9 mouse cellular contexts compared by ENCODE assay signal in genomic region chr3:109010489-109011260, GRCm38 (mm10). TPM values are rescaled to one million over a fixed set of nuclear protein-coding genes. Genes with fewer than 3 reads are reported as not detected.
A peak's percentile ranks its signal among the peaks of the same experiment; 100 is the strongest.
DNase-seq lines count a peak whose midpoint lies in the region; ATAC-seq and TF ChIP-seq lines count a peak whose summit lies in the region.
"Had no signal": no experiment of that assay in that cellular context is flagged by ENCODE, and none has a peak within 500 bp of the region (broad histone marks: within the 10 kb centered on the region; RNA-seq: fewer than 3 reads in every experiment).

No protein-coding gene starts in this region.

- 41% methylated on average over 7 of the region's 7 CpGs for WGBS in heart, embryonic 11.5 days (ENCODE audit: insufficient replicate concordance)
- WGBS in lung, embryonic 14.5 days, result 8% methylated on average over 7 of the region's 7 CpGs

- ATAC-seq in heart, embryonic 11.5 days (replicated peaks; ENCODE audit: insufficient number of reproducible peaks, low FRiP score, low TSS enrichment), result no peak
- peak; percentile 72 for ATAC-seq in granulocyte monocyte progenitor cell, adult 5-6 weeks (replicated peaks; ENCODE audit: poor library complexity, severe bottlenecking)
- peak; percentile 92 for ATAC-seq in lung, embryonic 14.5 days (ENCODE audit: insufficient read depth)

- H3K4me3 ChIP-seq in heart, embryonic 11.5 days (ENCODE audit: low read depth, low read length), result no peak overlapping the region
- no peak overlapping the region for H3K4me3 ChIP-seq in lung, embryonic 14.5 days (ENCODE audit: low read depth, low read length)

- no peaks in the 10 kb centered on the region for H3K27me3 ChIP-seq in heart, embryonic 11.5 days (ENCODE audit: control insufficient read depth, insufficient read depth, low read length)
- H3K27me3 ChIP-seq in lung, embryonic 14.5 days (ENCODE audit: insufficient read depth, low read length), result no peaks in the 10 kb centered on the region

- DNase-seq in heart, adult 18-20 months, result peak; percentile 69 to 81
- peak; percentile 91 for DNase-seq in 416B (ENCODE audit: low read depth)
- peak; percentile 91 for DNase-seq in lung, embryonic 14.5 days
- DNase-seq in retina, embryonic 14.5 days (ENCODE audit: low spot score), result no peak
- DNase-seq in right cerebral cortex, postnatal 36 days (ENCODE audit: low spot score in 2 of 2), result no peak
- DNase-seq in left cerebral cortex, postnatal 10 days (ENCODE audit: extremely low spot score in 1 of 2, low spot score in 2 of 2), result no peak
- DNase-seq: gastrocnemius, postnatal 36 days had no signal

- TF ChIP-seq CTCF in lung, embryonic 14.5 days (IDR thresholded peaks at IDR 0.05; ENCODE audit: low read depth), result no peak

- no peak overlapping the region for H3K9ac ChIP-seq in heart, embryonic 11.5 days (ENCODE audit: low read depth, low read length)
- H3K9ac ChIP-seq in lung, embryonic 14.5 days, result no peak overlapping the region

- intact Hi-C loops in left cerebral cortex, postnatal 10 days (cut with DNase I), result no loop called here

- 0 out of 2 replicates have a peak, but pooled peaks cover 5% of the 10 kb centered on the region for H3K4me1 ChIP-seq in heart, embryonic 11.5 days (ENCODE audit: control insufficient read depth, insufficient read depth, low read length)
- H3K4me1 ChIP-seq in lung, embryonic 14.5 days (ENCODE audit: insufficient read depth), result peaks cover 12% of the 10 kb centered on the region

- no peaks in the 10 kb centered on the region for H3K9me3 ChIP-seq in heart, embryonic 11.5 days (replicated peaks; ENCODE audit: control insufficient read depth, low read length)
- H3K9me3 ChIP-seq in lung, embryonic 14.5 days (ENCODE audit: low read depth, low read length), result no peaks in the 10 kb centered on the region

- no peak overlapping the region for H3K27ac ChIP-seq in heart, embryonic 11.5 days (ENCODE audit: low read depth, low read length)
- H3K27ac ChIP-seq in lung, embryonic 14.5 days (ENCODE audit: low read depth), result peak overlapping the region; percentile 65

- no peak overlapping the region for H3K4me2 ChIP-seq in heart, embryonic 11.5 days
- H3K4me2 ChIP-seq in lung, embryonic 14.5 days, result peak overlapping the region; percentile 31

- no peaks in the 10 kb centered on the region for H3K36me3 ChIP-seq in heart, embryonic 11.5 days (ENCODE audit: control insufficient read depth, insufficient read depth, low read length)
- no peaks in the 10 kb centered on the region for H3K36me3 ChIP-seq in lung, embryonic 14.5 days (ENCODE audit: insufficient read depth)

RNA-seq across cellular contexts. Expression of gene Fam102b, which starts 16.7 kb away (rescaled TPM):
- total RNA-seq in heart, adult 18-20 months (2021), result 10 to 100 TPM; 13.0 to 13.8 TPM
- polyA plus RNA-seq in heart, embryonic 11.5 days (2014; fragmentation: Nextera tagmentation; extraction: Ambion mirVana), result 6.7 and 7.9 TPM in 2 replicates
- total RNA-seq in granulocyte monocyte progenitor cell, adult 5-6 weeks (2014; fragmentation: Nextera tagmentation), result 28.8 and 29.1 TPM in 2 replicates
- 32.2 and 33.7 TPM in 2 replicates for total RNA-seq in granulocyte monocyte progenitor cell, adult 5-6 weeks (2017)
- polyA plus RNA-seq in lung, embryonic 14.5 days (2014; fragmentation: Nextera tagmentation; extraction: Ambion mirVana), result 16.6 and 18.0 TPM in 2 replicates
- 10 to 100 TPM; 64.4 to 67.9 TPM for total RNA-seq in left cerebral cortex, postnatal 10 days (2021)

Comparison
In these comparisons a context has a peak if more than half of its experiments do, and no peak if none do; other contexts are left out.
1. DNase-seq: peak in heart, adult 18-20 months (2 of 2), 416B (single experiment) and lung, embryonic 14.5 days (single experiment); none in retina, embryonic 14.5 days (single experiment), right cerebral cortex, postnatal 36 days (0 of 2) and left cerebral cortex, postnatal 10 days (0 of 2).